16 mouse cellular contexts compared by ENCODE assay signal in genomic region chr14:27155088-27155487, GRCm38 (mm10).
"Had no signal": no experiment of that assay in that cellular context is flagged by ENCODE, and none has a peak within 500 bp of the region (broad histone marks: within the 10 kb centered on the region; RNA-seq: fewer than 3 reads in every experiment).

No protein-coding gene starts in this region.

- H3K4me2 ChIP-seq: neural tube, embryonic 13.5 days; neural tube, embryonic 15.5 days; stomach, embryonic 15.5 days had no signal

- H3K4me1 ChIP-seq: neural tube, embryonic 13.5 days; neural tube, embryonic 15.5 days had no signal

- H3K27me3 ChIP-seq: neural tube, embryonic 13.5 days; neural tube, embryonic 15.5 days; stomach, embryonic 15.5 days had no signal

- H3K4me3 ChIP-seq: neural tube, embryonic 13.5 days; neural tube, embryonic 15.5 days; stomach, embryonic 15.5 days had no signal

- H3K36me3 ChIP-seq: neural tube, embryonic 13.5 days; neural tube, embryonic 15.5 days; stomach, embryonic 15.5 days had no signal

- H3K9me3 ChIP-seq: neural tube, embryonic 13.5 days; neural tube, embryonic 15.5 days; stomach, embryonic 15.5 days had no signal

- H3K27ac ChIP-seq: neural tube, embryonic 13.5 days; neural tube, embryonic 15.5 days; stomach, embryonic 15.5 days; stomach, postnatal 0 days had no signal

- H3K9ac ChIP-seq: neural tube, embryonic 13.5 days; neural tube, embryonic 15.5 days; stomach, embryonic 15.5 days had no signal

- DNase-seq: retina, postnatal 1 day; right cerebral cortex, adult 18-20 months; right cerebral cortex, postnatal 14 days; right cerebral cortex, postnatal 25 days; right cerebral cortex, postnatal 4 days; spleen, adult 18-20 months; thymus, adult 18-20 months; thymus, adult 2 months; thymus, postnatal 14 days; thymus, postnatal 25 days; thymus, postnatal 36 days; thymus, postnatal 4 days had no signal
